Mouse (Mus musculus): ENCODE measurements around the gene Kif7. TPM values are rescaled to one million over a fixed set of nuclear protein-coding genes. Genes with fewer than 3 reads are reported as not detected.

Gene Kif7
- polyA plus RNA-seq, 1 experiment from 2014 or later: 1.9 TPM

DNA sequence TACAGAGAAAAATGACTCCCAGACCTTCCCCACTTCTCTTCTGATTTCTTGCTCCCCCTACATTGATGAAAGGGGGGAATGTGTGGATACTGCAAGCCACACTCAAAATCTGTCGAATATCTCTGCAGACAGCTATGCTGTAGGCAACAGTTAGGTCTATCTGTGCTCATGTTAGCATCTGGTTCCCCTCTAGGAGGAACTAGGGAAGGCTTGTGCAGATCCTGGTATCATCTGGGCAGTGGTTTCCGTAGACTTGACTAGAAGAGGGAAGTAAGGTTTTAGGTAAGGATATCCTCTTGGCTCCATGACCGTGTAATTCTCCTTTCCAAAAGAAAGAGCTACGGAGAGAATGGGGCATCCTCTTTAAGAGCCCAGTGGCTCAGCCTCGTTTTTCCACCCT, 29.1 kb upstream of the Kif7 start:
- H3K9ac ChIP-seq (ENCODE audit: low read depth, low read length): no peak overlapping the region

DNA sequence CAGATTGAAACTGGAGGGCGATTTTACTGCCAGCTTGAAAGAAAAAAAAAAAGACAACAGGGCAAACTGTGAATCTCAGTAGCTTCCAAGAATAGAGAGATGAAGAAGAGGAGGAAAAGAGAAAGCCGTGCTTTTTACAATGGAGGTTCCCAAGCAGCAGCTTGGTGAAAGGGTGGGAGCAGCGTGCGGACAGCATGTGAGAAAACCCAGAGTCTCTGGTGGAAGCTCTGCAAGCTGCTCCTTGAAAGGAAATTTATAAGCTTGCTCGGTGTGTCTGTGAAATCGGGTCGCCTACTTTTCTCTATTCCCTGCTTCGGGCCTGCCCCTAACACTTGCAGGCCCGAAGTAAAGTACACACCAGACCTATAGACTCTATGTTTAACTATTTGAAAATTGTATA, 28.5 kb upstream of the Kif7 start:
- WGBS (ENCODE audit: insufficient replicate concordance): 81% methylated on average over 9 of the region's 9 CpGs
- H3K4me1 ChIP-seq (ENCODE audit: control insufficient read depth, insufficient read depth, low read length): 0 out of 2 replicates have a peak, but pooled peaks cover 2% of the 10 kb centered on the region
- no peak for ATAC-seq (replicated peaks; ENCODE audit: insufficient number of reproducible peaks, low FRiP score, low TSS enrichment)

More for the DNA sequence above, 29.1 kb upstream of the Kif7 start:
- Histone ChIP-seq H3K27ac (ENCODE audit: low read depth, low read length) (no peak overlapping the region), H3K27me3 (ENCODE audit: control insufficient read depth, insufficient read depth, low read length) (no peaks in the 10 kb centered on the region), H3K36me3 (ENCODE audit: control insufficient read depth, insufficient read depth, low read length) (no peaks in the 10 kb centered on the region), H3K4me3 (ENCODE audit: low read depth, low read length) (no peak overlapping the region), H3K4me2 (no peak overlapping the region), H3K4me1 (ENCODE audit: control insufficient read depth, insufficient read depth, low read length) (0 out of 2 replicates have a peak, but pooled peaks cover 2% of the 10 kb centered on the region), H3K9me3 (replicated peaks; ENCODE audit: control insufficient read depth, low read length) (no peaks in the 10 kb centered on the region)
- WGBS (ENCODE audit: insufficient replicate concordance): 74% methylated on average over 5 of the region's 5 CpGs
- no peak for ATAC-seq (replicated peaks; ENCODE audit: insufficient number of reproducible peaks, low FRiP score, low TSS enrichment)

DNA sequence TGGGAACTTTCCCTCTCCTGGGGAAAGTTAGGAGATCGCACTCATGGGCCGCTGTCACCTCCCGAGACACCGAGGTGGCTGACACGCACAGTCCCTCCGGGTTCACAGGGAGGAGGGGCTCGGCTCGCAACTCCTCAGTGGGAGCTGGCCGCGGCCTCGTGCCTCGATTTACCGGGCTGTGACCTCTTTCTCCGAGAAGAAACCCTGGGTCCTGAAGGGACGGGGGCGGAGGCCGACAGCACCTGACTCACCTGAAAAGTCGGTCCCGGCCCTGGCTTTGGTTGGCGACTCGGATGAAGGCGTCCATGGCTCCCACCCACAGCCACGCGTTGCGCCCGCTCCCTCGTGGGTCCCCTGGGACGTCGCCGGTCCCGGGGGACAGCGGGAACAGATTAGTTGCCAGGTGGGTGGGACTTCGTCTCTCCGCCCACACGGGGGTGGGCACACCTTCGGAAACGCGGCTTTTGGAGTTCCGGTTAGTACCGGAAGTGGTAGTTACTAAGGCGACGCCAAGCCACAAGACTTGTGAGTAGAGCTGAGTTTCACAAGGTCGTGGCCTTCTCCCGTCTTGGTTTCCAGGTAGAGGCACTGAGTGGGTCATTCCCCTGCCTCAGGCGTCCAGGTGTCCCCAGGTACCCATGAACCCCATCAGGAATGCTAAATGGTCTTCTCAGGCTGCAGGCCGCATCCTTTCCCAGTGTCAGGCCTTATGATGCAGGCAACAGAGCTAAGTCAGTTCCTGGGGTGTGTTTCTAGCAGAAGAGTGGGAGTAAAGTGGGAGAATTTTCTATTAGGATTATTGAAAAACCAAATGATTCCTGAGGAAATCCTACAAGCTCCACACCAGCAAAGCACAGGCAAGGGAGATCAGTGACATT, 27.4 kb upstream of the Kif7 start, which contains the start of the genes Pex11a and Wdr93:
TSS of gene Pex11a (minus strand) at position 473 of the 878 bp plus-strand sequence.
TSS of gene Wdr93 (plus strand) at position 505 of the 878 bp plus-strand sequence.
- Histone ChIP-seq H3K4me2 (peak within 1 kb of the TSS; percentile 99), H3K4me3 (ENCODE audit: low read depth, low read length) (peak within 1 kb of the TSS; percentile 82), H3K27me3 (ENCODE audit: control insufficient read depth, insufficient read depth, low read length) (no peaks in the 10 kb centered on the region), H3K27ac (ENCODE audit: low read depth, low read length) (no peak within 1 kb of the TSS), H3K4me1 (ENCODE audit: control insufficient read depth, insufficient read depth, low read length) (0 out of 2 replicates have a peak, but pooled peaks cover 2% of the 10 kb centered on the region), H3K9me3 (replicated peaks; ENCODE audit: control insufficient read depth, low read length) (no peaks in the 10 kb centered on the region), H3K36me3 (ENCODE audit: control insufficient read depth, insufficient read depth, low read length) (no peaks in the 10 kb centered on the region), H3K9ac (ENCODE audit: low read depth, low read length) (peak within 1 kb of the TSS; percentile 78)
- 3% methylated on average over 46 of the region's 46 CpGs for WGBS (ENCODE audit: insufficient replicate concordance)
- ATAC-seq (replicated peaks; ENCODE audit: insufficient number of reproducible peaks, low FRiP score, low TSS enrichment): peak; percentile 65; the same call in 1 of the 2 replicates

More for the DNA sequence above, 28.5 kb upstream of the Kif7 start:
- no peak overlapping the region for H3K4me2 ChIP-seq
- no peak overlapping the region for H3K27ac ChIP-seq (ENCODE audit: low read depth, low read length)
- H3K9me3 ChIP-seq (replicated peaks; ENCODE audit: control insufficient read depth, low read length): no peaks in the 10 kb centered on the region
- H3K36me3 ChIP-seq (ENCODE audit: control insufficient read depth, insufficient read depth, low read length): no peaks in the 10 kb centered on the region
- no peaks in the 10 kb centered on the region for H3K27me3 ChIP-seq (ENCODE audit: control insufficient read depth, insufficient read depth, low read length)
- no peak overlapping the region for H3K4me3 ChIP-seq (ENCODE audit: low read depth, low read length)
- H3K9ac ChIP-seq (ENCODE audit: low read depth, low read length): no peak overlapping the region

DNA sequence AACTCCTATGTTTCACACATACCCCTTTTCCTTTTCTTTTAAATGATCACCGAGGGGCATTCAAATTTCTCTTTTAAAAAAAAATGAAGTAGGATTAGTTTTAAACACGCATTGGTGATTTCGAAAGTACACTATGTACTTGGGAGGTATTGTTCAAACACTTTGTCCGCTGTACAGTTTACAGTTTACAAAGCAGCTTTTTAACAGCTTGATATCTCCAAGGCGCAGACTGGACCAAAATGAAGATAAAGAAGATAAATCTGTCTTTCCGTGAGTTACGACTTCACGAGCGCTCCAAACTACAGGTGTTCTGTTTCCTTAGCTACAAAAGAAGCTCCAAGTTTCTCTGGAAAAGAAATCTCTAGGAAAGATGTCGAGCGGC, 26.7 kb upstream of the Kif7 start:
- Histone ChIP-seq H3K9me3 (replicated peaks; ENCODE audit: control insufficient read depth, low read length) (no peaks in the 10 kb centered on the region), H3K4me2 (peak overlapping the region; percentile 99), H3K4me3 (ENCODE audit: low read depth, low read length) (peak overlapping the region; percentile 82), H3K4me1 (ENCODE audit: control insufficient read depth, insufficient read depth, low read length) (0 out of 2 replicates have a peak, but pooled peaks cover 2% of the 10 kb centered on the region), H3K36me3 (ENCODE audit: control insufficient read depth, insufficient read depth, low read length) (no peaks in the 10 kb centered on the region), H3K27ac (ENCODE audit: low read depth, low read length) (no peak overlapping the region), H3K9ac (ENCODE audit: low read depth, low read length) (peak overlapping the region; percentile 78), H3K27me3 (ENCODE audit: control insufficient read depth, insufficient read depth, low read length) (no peaks in the 10 kb centered on the region)
- WGBS (ENCODE audit: insufficient replicate concordance): 22% methylated on average over 11 of the region's 11 CpGs
- no peak for ATAC-seq (replicated peaks; ENCODE audit: insufficient number of reproducible peaks, low FRiP score, low TSS enrichment)

DNA sequence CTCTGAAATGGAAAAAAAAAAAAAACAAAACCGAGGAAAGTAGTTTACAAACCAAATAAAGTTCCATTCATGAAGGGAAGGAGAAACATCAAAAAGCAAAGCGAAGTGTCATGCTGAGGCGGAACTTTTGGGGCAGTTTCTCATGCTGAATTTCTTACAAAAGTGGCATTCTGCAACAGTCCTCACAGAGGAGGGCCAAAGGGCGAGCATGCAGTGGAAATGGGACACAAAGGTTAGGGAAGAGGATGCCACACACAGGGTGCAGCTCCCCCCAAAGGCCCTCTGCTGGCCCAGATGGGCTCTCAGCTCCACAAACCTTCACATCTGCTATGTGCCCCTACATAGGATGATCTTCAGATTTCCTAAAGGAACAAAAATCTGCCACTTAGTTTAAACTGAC, 24.8 kb upstream of the Kif7 start:
- Histone ChIP-seq H3K36me3 (ENCODE audit: control insufficient read depth, insufficient read depth, low read length) (no peaks in the 10 kb centered on the region), H3K27me3 (ENCODE audit: control insufficient read depth, insufficient read depth, low read length) (no peaks in the 10 kb centered on the region), H3K4me2 (no peak overlapping the region), H3K27ac (ENCODE audit: low read depth, low read length) (no peak overlapping the region), H3K9me3 (replicated peaks; ENCODE audit: control insufficient read depth, low read length) (no peaks in the 10 kb centered on the region), H3K9ac (ENCODE audit: low read depth, low read length) (no peak overlapping the region), H3K4me1 (ENCODE audit: control insufficient read depth, insufficient read depth, low read length) (0 out of 2 replicates have a peak, but pooled peaks cover 2% of the 10 kb centered on the region), H3K4me3 (ENCODE audit: low read depth, low read length) (no peak overlapping the region)
- WGBS (ENCODE audit: insufficient replicate concordance): 77% methylated on average over 4 of the region's 4 CpGs
- no peak for ATAC-seq (replicated peaks; ENCODE audit: insufficient number of reproducible peaks, low FRiP score, low TSS enrichment)

DNA sequence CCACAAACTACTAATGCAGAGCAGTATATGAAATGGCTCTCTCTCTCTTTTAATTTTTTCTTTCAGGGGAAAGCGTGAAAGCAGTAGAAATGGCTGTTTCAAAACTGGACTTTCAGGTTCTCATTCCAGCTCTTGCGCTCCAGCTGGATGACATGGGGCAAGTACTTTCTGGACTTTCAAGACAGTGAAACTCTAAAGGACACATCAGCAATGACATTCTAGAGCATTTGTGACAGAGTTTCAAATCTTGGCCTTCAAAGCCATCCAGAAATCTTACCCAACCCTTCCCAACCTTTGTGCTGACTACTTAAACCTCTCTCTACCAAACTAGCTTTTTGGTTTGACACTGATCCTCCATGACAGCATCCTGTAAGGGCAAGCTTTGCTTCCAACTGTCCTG, 23.4 kb upstream of the Kif7 start:
- Histone ChIP-seq H3K4me2 (no peak overlapping the region), H3K27ac (ENCODE audit: low read depth, low read length) (no peak overlapping the region), H3K36me3 (ENCODE audit: control insufficient read depth, insufficient read depth, low read length) (no peaks in the 10 kb centered on the region), H3K9me3 (replicated peaks; ENCODE audit: control insufficient read depth, low read length) (no peaks in the 10 kb centered on the region), H3K27me3 (ENCODE audit: control insufficient read depth, insufficient read depth, low read length) (no peaks in the 10 kb centered on the region), H3K4me3 (ENCODE audit: low read depth, low read length) (no peak overlapping the region), H3K4me1 (ENCODE audit: control insufficient read depth, insufficient read depth, low read length) (0 out of 2 replicates have a peak, but pooled peaks cover 2% of the 10 kb centered on the region), H3K9ac (ENCODE audit: low read depth, low read length) (no peak overlapping the region)
- 88% methylated on average over 2 of the region's 2 CpGs for WGBS (ENCODE audit: insufficient replicate concordance)
- no peak for ATAC-seq (replicated peaks; ENCODE audit: insufficient number of reproducible peaks, low FRiP score, low TSS enrichment)

DNA sequence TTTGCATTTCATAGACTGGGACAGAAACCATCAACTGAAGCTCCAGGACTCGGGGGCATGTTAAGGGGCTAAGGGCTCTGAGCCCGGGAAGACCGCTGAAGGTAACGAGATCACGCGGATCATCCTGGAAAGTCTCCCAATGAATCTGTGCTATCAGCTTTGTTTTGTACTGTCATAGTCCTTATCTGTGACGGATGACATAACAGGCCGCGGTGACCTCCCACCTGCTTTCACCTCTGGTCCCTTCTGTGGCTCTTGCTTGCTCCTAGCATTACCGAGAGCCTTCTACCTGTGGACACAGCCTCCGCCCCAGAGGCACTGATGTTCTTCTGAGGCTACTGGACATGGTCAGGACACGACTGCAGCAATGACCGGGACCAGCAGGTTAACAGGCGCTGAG, 21.0 kb upstream of the Kif7 start:
- no peaks in the 10 kb centered on the region for H3K4me1 ChIP-seq (ENCODE audit: control insufficient read depth, insufficient read depth, low read length)
- no peak overlapping the region for H3K9ac ChIP-seq (ENCODE audit: low read depth, low read length)
- peaks cover 5% of the 10 kb centered on the region; the same call in 1 of the 2 replicates for H3K27me3 ChIP-seq (ENCODE audit: control insufficient read depth, insufficient read depth, low read length)
- no peak overlapping the region for H3K4me2 ChIP-seq
- H3K36me3 ChIP-seq (ENCODE audit: control insufficient read depth, insufficient read depth, low read length): no peaks in the 10 kb centered on the region
- no peak overlapping the region for H3K4me3 ChIP-seq (ENCODE audit: low read depth, low read length)
- H3K9me3 ChIP-seq (replicated peaks; ENCODE audit: control insufficient read depth, low read length): no peaks in the 10 kb centered on the region
- no peak for ATAC-seq (replicated peaks; ENCODE audit: insufficient number of reproducible peaks, low FRiP score, low TSS enrichment)
- H3K27ac ChIP-seq (ENCODE audit: low read depth, low read length): no peak overlapping the region
- 80% methylated on average over 14 of the region's 14 CpGs for WGBS (ENCODE audit: insufficient replicate concordance)

DNA sequence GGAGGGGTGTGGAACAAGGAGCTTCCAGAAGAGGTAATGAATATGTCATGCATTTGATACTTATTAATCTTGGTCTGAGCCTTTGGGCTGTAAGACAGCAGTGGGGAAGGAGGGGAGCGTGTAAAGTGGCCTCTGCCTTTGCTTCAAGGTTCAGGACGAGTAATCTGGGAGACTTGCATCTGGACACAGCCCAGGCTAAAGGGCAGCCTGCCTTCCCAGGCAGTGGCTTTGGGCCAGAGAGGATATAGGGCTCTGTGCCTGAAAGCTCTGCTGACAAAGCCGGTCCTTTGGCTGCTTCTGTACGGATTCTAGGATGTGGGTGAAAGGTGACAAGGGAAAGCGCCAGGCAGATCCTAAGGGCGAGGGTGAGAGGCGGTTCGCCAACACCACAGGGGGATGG, 19.0 kb upstream of the Kif7 start:
- ATAC-seq (replicated peaks; ENCODE audit: insufficient number of reproducible peaks, low FRiP score, low TSS enrichment): no peak
- Histone ChIP-seq H3K9ac (ENCODE audit: low read depth, low read length) (no peak overlapping the region), H3K27me3 (ENCODE audit: control insufficient read depth, insufficient read depth, low read length) (peaks cover 8% of the 10 kb centered on the region), H3K4me1 (ENCODE audit: control insufficient read depth, insufficient read depth, low read length) (no peaks in the 10 kb centered on the region), H3K4me3 (ENCODE audit: low read depth, low read length) (no peak overlapping the region), H3K4me2 (no peak overlapping the region), H3K27ac (ENCODE audit: low read depth, low read length) (no peak overlapping the region), H3K9me3 (replicated peaks; ENCODE audit: control insufficient read depth, low read length) (no peaks in the 10 kb centered on the region), H3K36me3 (ENCODE audit: control insufficient read depth, insufficient read depth, low read length) (no peaks in the 10 kb centered on the region)
- 69% methylated on average over 8 of the region's 8 CpGs for WGBS (ENCODE audit: insufficient replicate concordance)

Measured in heart, embryonic 11.5 days (tissue).